Mouse (Mus musculus) granulocyte monocyte progenitor cell, adult 5-6 weeks (primary cell): ENCODE data around the gene Arpc5l. TPM values are rescaled to one million over a fixed set of nuclear protein-coding genes. Genes with fewer than 3 reads are reported as not detected.
A peak's percentile ranks its signal among the peaks of the same experiment; 100 is the strongest.

Experiments used
- ATAC-seq: replicated peaks from 2 replicates; pipeline ENCODE4 v1.8.0; 2016; ENCODE audit warnings: mild to moderate bottlenecking, moderate TSS enrichment, inconsistent platforms; ENCODE audit not compliant: poor library complexity, severe bottlenecking
- total RNA-seq, 2 experiments: library from RNA; stranded (forward) in 1 of 2; stranded (reverse) in 1 of 2; fragments of 200-712, 200-1000 nt in 1 of 2; fragments of >200 nt in 1 of 2; fragmentation: Nextera tagmentation in 1 of 2; gene quantifications; 2 replicates each; pipeline ENCODE4 v1.2.3; 2014 to 2017

The Arpc5l gene
- total RNA-seq, 2 experiments from 2014 or later, result 59.5 to 71.2 TPM

DNA sequence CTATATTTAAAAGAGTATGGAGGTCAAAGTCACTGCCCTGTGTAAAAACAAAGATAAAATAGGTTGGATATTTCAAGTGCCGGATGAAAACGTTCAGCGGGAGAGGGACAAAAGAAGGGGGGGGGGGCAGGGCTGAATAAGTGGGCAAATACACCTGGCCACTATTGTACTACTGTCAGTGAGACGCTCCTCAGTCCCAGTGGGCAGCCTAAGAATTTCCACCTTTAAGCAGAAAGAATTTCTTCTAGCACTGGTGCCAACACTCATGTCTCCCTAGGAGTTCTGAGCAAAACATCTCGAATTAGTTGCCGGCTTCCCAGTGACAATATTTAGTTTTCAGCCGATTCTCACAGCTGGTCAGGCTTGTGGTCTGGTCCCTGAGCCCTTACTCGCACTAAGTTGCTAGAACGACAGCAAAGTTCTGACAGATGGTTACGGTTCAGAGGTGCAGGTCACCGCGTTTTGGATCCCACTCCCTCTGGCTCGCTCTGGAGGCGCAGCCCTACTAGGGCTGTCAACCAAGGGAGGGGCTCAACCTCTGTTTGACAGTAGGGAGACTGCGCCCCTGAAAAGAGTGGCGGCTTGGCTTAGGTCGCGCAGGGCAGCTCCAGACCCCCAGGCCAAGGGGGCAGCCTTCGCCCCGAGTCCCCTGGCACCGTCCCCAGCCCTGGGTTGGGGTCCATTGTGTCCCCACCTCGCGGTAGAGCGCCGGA lies 59.7 kb downstream of the Arpc5l start:
- peak; percentile 61 for ATAC-seq

Other genes starting within 250 kb of the Arpc5l start
- 0.11 TPM in 2 replicates for gene Nr6a1, start 77.7 kb upstream of the Arpc5l start, total RNA-seq (2014; fragmentation: Nextera tagmentation)
- 0.30 and 1.3 TPM in 2 replicates for gene Nr6a1, start 77.7 kb upstream of the Arpc5l start, total RNA-seq (2017)
- not detected in 2 replicates for gene Olfml2a, start 73.4 kb upstream of the Arpc5l start, total RNA-seq (2014; fragmentation: Nextera tagmentation)
- gene Olfml2a, start 73.4 kb upstream of the Arpc5l start, total RNA-seq (2017), result not detected in 2 replicates
- 0.53 and 0.84 TPM in 2 replicates for gene Wdr38, start 7.9 kb upstream of the Arpc5l start, total RNA-seq (2014; fragmentation: Nextera tagmentation)
- gene Wdr38, start 7.9 kb upstream of the Arpc5l start, total RNA-seq (2017), result 0.09 and 0.15 TPM in 2 replicates
- 1,205 and 1,260 TPM in 2 replicates for gene Rpl35, start 276 bp downstream of the Arpc5l start, total RNA-seq (2014; fragmentation: Nextera tagmentation)
- 1,673 and 1,927 TPM in 2 replicates for gene Rpl35, start 276 bp downstream of the Arpc5l start, total RNA-seq (2017)
- 13.0 and 15.7 TPM in 2 replicates for gene Golga1, start 60.2 kb downstream of the Arpc5l start, total RNA-seq (2014; fragmentation: Nextera tagmentation)
- gene Golga1, start 60.2 kb downstream of the Arpc5l start, total RNA-seq (2017), result 13.8 and 17.2 TPM in 2 replicates
- gene Scai, start 185.4 kb downstream of the Arpc5l start, total RNA-seq (2014; fragmentation: Nextera tagmentation), result 6.5 and 13.0 TPM in 2 replicates
- 4.4 and 7.2 TPM in 2 replicates for gene Scai, start 185.4 kb downstream of the Arpc5l start, total RNA-seq (2017)
- gene Ppp6c, start 221.1 kb downstream of the Arpc5l start, total RNA-seq (2014; fragmentation: Nextera tagmentation), result 64.6 and 91.3 TPM in 2 replicates
- gene Ppp6c, start 221.1 kb downstream of the Arpc5l start, total RNA-seq (2017), result 70.4 and 86.3 TPM in 2 replicates